Mouse (Mus musculus) lung, postnatal 0 days (tissue): ENCODE results near the gene Mturn. TPM values are rescaled to one million over a fixed set of nuclear protein-coding genes. Genes with fewer than 3 reads are reported as not detected.
A peak's percentile ranks its signal among the peaks of the same experiment; 100 is the strongest.

Experiments
- ATAC-seq: fragments of 200-750 bp; cut with Nextera tagmentation; 2 replicates; pipeline ENCODE4 v1.8.0; 2017; ENCODE audit warnings: moderate library complexity
- DNase-seq: peaks from one replicate; pipeline ENCODE4 v3.0.0-alpha.2; 2016; ENCODE audit warnings: low spot score
- H3K27ac ChIP-seq: fragments of 300-500 bp; sonication (generic); 2 replicates; pipeline ENCODE4 v1.5.1; 2014; ENCODE audit warnings: antibody characterized with exemption, mild to moderate bottlenecking, low read length, mixed read lengths
- H3K27me3 ChIP-seq: fragments of 300-500 bp; sonication (generic); replicated peaks from 2 replicates; pipeline ENCODE4 v1.6.1; 2014; ENCODE audit warnings: low read length, mixed read lengths; ENCODE audit not compliant: insufficient read depth
- H3K36me3 ChIP-seq: fragments of 300-500 bp; sonication (generic); 2 replicates; pipeline ENCODE4 v1.6.1; 2014; ENCODE audit warnings: low read length, mixed read lengths; ENCODE audit not compliant: insufficient read depth
- H3K4me1 ChIP-seq: fragments of 300-500 bp; sonication (generic); 2 replicates; pipeline ENCODE4 v1.6.1; 2014; ENCODE audit warnings: antibody characterized with exemption, low read depth, low read length, mixed read lengths; ENCODE audit not compliant: insufficient read depth
- H3K4me2 ChIP-seq: fragments of 300-500 bp; sonication (generic); replicated peaks from 2 replicates; pipeline ENCODE4 v1.6.1; 2014; ENCODE audit warnings: low read depth, mild to moderate bottlenecking, low read length, moderate library complexity, mixed read lengths
- H3K4me3 ChIP-seq: fragments of 300-500 bp; sonication (generic); 2 replicates; pipeline ENCODE4 v1.5.1; 2014; ENCODE audit warnings: low read depth, low read length
- H3K9ac ChIP-seq: fragments of 300-500 bp; sonication (generic); replicated peaks from 2 replicates; pipeline ENCODE4 v1.6.1; 2014; ENCODE audit warnings: low read depth, mild to moderate bottlenecking
- H3K9me3 ChIP-seq: fragments of 300-500 bp; sonication (generic); 2 replicates; pipeline ENCODE4 v1.6.1; 2016; ENCODE audit warnings: low read length, mixed read lengths
- CTCF ChIP-seq: IDR thresholded peaks from 2 replicates; pipeline ENCODE4 v1.5.1; 2016; ENCODE audit warnings: antibody characterized with exemption, mild to moderate bottlenecking
- EP300 ChIP-seq: IDR thresholded peaks from 2 replicates; pipeline ENCODE4 v1.6.1; 2016; ENCODE audit warnings: antibody characterized with exemption, mild to moderate bottlenecking, control low read depth
- WGBS: fragments of 180-500 bp; shearing (Covaris S2); extraction: QIAGEN DNeasy Blood & Tissue Kit; methylation state at CpG from one replicate; pipeline ENCODE4 v1.1.7; 2014; 5-methylcytosine and 5-hydroxymethylcytosine counted together
- polyA plus RNA-seq: library from polyadenylated mRNA; unstranded; fragments of >200 nt; fragmentation: Nextera tagmentation; extraction: Ambion mirVana; gene quantifications from 2 replicates; pipeline ENCODE4 v1.2.1, GENCODE M21; 2015

The Mturn gene
- polyA plus RNA-seq, 1 experiment from 2014 or later: 6.1 TPM

DNA sequence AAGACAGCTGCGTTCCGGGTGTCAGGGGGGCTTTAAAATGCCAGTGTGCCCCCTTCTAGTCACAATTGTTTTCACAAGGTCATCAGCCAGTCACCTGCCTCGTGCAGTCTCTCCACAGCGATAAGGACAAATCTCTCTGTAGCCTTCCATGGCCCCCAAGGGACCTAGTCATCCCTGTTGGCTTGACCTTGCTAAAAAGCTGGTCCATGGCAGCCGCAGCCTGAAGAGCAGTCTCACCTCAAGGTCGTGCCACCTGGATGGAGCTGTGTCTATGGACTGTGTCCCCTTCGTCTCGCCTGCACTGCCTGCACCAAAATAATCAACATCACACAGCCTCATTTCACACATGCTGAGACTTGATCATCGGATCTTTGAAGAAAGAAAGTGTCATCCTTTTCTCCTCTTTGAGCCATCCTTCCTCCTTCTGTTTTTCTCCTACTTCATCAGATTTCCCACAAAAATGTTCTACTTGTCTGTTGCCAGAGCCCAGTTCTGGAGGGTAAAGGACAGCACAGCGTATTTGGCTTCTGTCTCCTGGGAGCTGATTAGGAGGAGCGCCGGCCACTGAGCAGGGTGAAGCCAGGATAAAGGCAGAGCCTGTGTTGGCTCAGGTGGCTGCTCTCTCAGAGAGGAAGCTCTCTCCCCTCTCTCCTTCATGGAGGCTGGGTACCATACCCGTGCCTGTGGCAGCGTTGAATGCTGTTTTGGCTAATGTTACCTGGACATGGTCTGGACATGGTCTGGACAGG is 10.1 kb downstream of the Mturn start:
- H3K9ac ChIP-seq: no peak overlapping the region
- no peaks in the 10 kb centered on the region for H3K9me3 ChIP-seq
- 65% methylated on average over 14 of the region's 14 CpGs for WGBS
- H3K4me2 ChIP-seq: no peak overlapping the region
- no peak overlapping the region for H3K27ac ChIP-seq
- TF ChIP-seq EP300 (no peak), CTCF (no peak)
- no peaks in the 10 kb centered on the region for H3K4me1 ChIP-seq
- no peak for ATAC-seq
- H3K36me3 ChIP-seq: no peaks in the 10 kb centered on the region
- H3K4me3 ChIP-seq: no peak overlapping the region
- no peak for DNase-seq
- H3K27me3 ChIP-seq: no peaks in the 10 kb centered on the region

DNA sequence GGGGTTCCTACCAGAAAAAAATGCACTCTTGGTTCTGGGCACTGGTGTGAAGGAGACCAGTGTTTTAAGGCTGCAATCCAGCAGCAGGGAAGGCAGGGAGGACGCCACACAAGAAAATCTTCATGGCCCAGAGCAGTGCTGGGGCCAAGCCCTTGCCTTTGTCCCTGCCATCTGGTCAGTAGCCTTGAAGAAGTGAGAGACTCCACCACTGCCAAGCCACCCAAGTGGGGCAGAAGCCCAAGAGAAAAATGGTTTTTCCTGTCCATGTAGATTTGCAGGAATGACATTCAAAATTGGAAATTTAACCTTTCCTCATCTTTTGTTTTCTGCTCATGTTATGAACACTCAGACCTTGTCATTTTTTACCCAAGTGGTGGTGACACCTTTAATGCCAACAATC is 10.8 kb downstream of the Mturn start:
- Histone ChIP-seq H3K36me3 (no peaks in the 10 kb centered on the region), H3K9ac (no peak overlapping the region), H3K4me2 (no peak overlapping the region), H3K27ac (no peak overlapping the region), H3K4me1 (no peaks in the 10 kb centered on the region), H3K4me3 (no peak overlapping the region), H3K27me3 (no peaks in the 10 kb centered on the region), H3K9me3 (no peaks in the 10 kb centered on the region)
- DNase-seq (no peak), ATAC-seq (no peak)
- TF ChIP-seq CTCF (no peak), EP300 (no peak)
- WGBS: 73% methylated on average over 1 of the region's 1 CpGs

DNA sequence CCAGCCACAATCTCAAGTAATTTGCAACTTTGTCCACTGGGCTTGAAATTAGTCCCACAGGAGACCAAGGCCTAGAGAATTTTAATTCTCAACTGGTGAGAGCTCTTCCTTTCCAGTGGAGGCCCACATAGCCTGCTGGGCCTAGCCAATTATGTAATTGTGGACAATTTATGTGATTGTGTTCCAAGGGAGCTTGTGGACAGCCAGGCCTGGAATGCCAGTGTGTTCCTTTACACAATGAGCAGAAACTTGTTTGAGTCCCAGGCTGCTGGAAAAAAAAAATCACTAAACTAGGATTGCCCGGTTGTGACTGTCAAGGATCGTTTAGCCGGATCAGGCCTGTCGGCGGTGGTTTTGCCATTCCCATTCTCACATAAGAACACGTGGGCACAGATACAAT is 11.9 kb downstream of the Mturn start:
- Histone ChIP-seq H3K27ac (no peak overlapping the region), H3K27me3 (no peaks in the 10 kb centered on the region), H3K9ac (no peak overlapping the region), H3K4me3 (no peak overlapping the region), H3K9me3 (no peaks in the 10 kb centered on the region), H3K4me2 (no peak overlapping the region), H3K36me3 (no peaks in the 10 kb centered on the region), H3K4me1 (no peaks in the 10 kb centered on the region)
- TF ChIP-seq EP300 (no peak), CTCF (no peak)
- DNase-seq (no peak), ATAC-seq (no peak)
- WGBS: 91% methylated on average over 6 of the region's 6 CpGs

DNA sequence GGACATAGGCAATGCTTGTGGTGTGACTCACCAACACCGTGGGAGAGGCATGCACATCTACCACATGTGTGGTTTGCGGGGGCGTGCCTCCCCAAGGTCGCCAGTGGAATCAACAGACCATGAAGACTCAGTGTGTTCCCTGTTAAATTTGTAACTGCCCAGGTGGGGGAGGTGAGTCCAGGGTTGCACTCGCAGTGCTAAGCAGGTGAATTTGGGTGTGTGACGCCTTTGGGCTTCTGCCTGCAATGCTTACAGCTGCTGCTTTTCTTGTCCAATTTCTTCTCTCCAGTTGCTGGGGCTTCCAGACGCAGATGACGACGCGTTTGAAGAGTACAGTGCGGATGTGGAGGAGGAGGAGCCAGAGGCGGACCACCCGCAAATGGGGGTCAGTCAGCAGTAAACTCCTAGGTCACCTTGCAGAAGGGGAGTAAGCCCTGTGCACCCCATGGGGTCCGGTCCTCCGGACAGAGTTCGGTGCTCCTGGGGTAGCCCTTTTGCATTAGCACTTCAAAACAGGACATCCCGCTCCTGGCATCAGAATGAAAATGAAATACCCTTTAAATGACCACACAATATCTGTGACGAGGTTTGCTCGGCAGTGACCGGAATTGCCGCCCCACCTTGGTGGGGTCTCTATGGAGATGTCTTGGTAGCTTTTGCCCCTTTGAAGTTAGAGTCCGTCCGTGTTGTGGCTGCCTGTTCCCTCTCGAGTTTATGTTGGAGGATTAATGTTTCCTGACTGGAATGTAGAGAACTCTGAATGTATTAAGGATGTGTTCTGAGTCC is 17.5 kb downstream of the Mturn start:
- Histone ChIP-seq H3K4me1 (peaks cover 6% of the 10 kb centered on the region; the same call in 1 of the 2 replicates), H3K27me3 (no peaks in the 10 kb centered on the region), H3K9ac (0 out of 2 replicates have a peak overlapping the region, but pooled peaks have one; percentile 19), H3K9me3 (no peaks in the 10 kb centered on the region), H3K36me3 (no peaks in the 10 kb centered on the region), H3K4me2 (peak overlapping the region; percentile 73), H3K4me3 (peak overlapping the region; percentile 43), H3K27ac (no peak overlapping the region)
- TF ChIP-seq CTCF (no peak), EP300 (no peak)
- DNase-seq: no peak
- 7% methylated on average over 24 of the region's 24 CpGs for WGBS
- peak; percentile 47 for ATAC-seq

DNA sequence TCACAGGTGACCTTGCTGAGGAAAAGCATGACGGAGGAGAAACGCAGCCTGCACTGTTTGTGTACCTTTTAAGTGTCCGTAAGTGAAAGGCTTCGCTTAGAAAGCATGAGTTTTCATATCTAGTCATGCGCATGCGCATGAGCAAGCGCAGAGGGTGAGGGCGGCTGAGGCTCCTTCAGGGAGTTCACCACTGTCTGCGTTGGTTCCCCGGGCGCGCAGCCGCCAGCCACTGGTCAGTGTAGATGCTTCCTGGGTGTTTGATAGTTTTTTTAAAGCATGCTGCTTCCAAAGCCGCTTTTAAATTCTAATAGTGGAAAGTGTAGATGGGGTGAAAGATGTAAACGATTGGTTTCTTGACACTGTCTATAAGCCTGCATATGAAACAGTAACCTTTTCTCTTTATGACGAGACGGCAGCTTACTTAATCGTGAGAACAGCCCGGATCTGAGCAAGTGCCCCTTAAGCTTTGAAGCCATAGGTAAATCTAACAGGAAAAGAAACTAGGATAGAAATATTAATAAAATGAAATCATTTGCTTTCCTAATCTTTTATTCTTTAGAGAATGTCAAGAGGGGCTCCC is 18.1 kb downstream of the Mturn start:
- H3K36me3 ChIP-seq: no peaks in the 10 kb centered on the region
- 0 out of 2 replicates have a peak, but pooled peaks cover 7% of the 10 kb centered on the region for H3K27me3 ChIP-seq
- peak overlapping the region; percentile 73 for H3K4me2 ChIP-seq
- no peaks in the 10 kb centered on the region for H3K9me3 ChIP-seq
- TF ChIP-seq EP300 (no peak), CTCF (no peak)
- 0 out of 2 replicates have a peak overlapping the region, but pooled peaks have one; percentile 19 for H3K9ac ChIP-seq
- peaks cover 6% of the 10 kb centered on the region; the same call in 1 of the 2 replicates for H3K4me1 ChIP-seq
- peak overlapping the region; percentile 43 for H3K4me3 ChIP-seq
- 4% methylated on average over 19 of the region's 19 CpGs for WGBS
- ATAC-seq (peak; percentile 90), DNase-seq (peak; percentile 95)
- H3K27ac ChIP-seq: no peak overlapping the region

DNA sequence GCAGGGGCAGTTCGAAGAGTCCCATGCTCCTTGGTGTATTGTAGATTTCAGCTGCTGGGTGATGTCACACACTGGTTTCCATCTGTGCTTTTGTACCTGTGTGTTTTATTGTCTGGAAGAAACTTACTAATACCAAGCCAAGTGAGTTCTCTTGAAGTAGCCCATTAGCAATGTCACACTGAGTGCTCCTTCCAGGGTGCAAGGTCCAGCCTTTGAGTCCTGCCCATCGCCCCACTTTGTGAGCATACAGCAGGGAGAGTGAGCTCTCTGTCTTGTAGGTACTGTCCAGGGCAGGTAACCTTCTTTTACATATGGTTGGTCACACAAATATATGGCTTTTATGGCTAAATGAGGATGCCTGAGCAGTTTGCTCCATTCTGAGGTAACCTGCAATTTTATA is 19.1 kb downstream of the Mturn start:
- Histone ChIP-seq H3K27me3 (0 out of 2 replicates have a peak, but pooled peaks cover 10% of the 10 kb centered on the region), H3K4me3 (no peak overlapping the region), H3K9ac (no peak overlapping the region), H3K27ac (no peak overlapping the region), H3K9me3 (no peaks in the 10 kb centered on the region), H3K4me2 (no peak overlapping the region), H3K4me1 (peaks cover 6% of the 10 kb centered on the region; the same call in 1 of the 2 replicates), H3K36me3 (no peaks in the 10 kb centered on the region)
- no peak for TF ChIP-seq EP300
- no peak for TF ChIP-seq CTCF
- no peak for DNase-seq
- WGBS: 100% methylated on average over 2 of the region's 2 CpGs
- ATAC-seq: no peak
